Mouse (Mus musculus) forebrain, embryonic 10.5 days (tissue): ENCODE results near the gene Ercc8. TPM values are rescaled to one million over a fixed set of nuclear protein-coding genes. Genes with fewer than 3 reads are reported as not detected.

Source experiments
- DNase-seq: peaks from one replicate; pipeline ENCODE4 v3.0.0-alpha.2; 2017; ENCODE audit warnings: low spot score; ENCODE audit errors: extremely low spot score
- H3K27ac ChIP-seq: fragments of 300-500 bp; sonication (generic); 2 replicates; pipeline ENCODE4 v1.5.1; 2016; ENCODE audit warnings: mild to moderate bottlenecking
- H3K27me3 ChIP-seq: fragments of 300-500 bp; sonication (generic); 2 replicates; pipeline ENCODE4 v1.6.1; 2016; ENCODE audit warnings: mild to moderate bottlenecking; ENCODE audit not compliant: poor library complexity, severe bottlenecking
- H3K36me3 ChIP-seq: fragments of 300-500 bp; sonication (generic); replicated peaks from 2 replicates; pipeline ENCODE4 v1.6.1; 2016; ENCODE audit warnings: mild to moderate bottlenecking, moderate library complexity
- H3K4me1 ChIP-seq: fragments of 300-500 bp; sonication (generic); 2 replicates; pipeline ENCODE4 v1.6.1; 2016
- H3K4me3 ChIP-seq: fragments of 300-500 bp; sonication (generic); 2 replicates; pipeline ENCODE4 v1.5.1; 2016; ENCODE audit warnings: mild to moderate bottlenecking, moderate library complexity
- H3K9me3 ChIP-seq: fragments of 300-500 bp; sonication (generic); 2 replicates; pipeline ENCODE4 v1.6.1; 2016; ENCODE audit warnings: mild to moderate bottlenecking, moderate library complexity
- WGBS: fragments of 180-500 bp; shearing (Covaris S2); methylation state at CpG from one replicate; pipeline ENCODE4 v1.1.7; 2016; 5-methylcytosine and 5-hydroxymethylcytosine counted together
- polyA plus RNA-seq: library from polyadenylated mRNA; unstranded; fragments of >200 nt; fragmentation: Nextera tagmentation; extraction: Ambion mirVana; gene quantifications from 2 replicates; pipeline ENCODE4 v1.2.1, GENCODE M21; 2016

The Ercc8 gene
- polyA plus RNA-seq, 1 experiment from 2014 or later, result 25.3 TPM

DNA sequence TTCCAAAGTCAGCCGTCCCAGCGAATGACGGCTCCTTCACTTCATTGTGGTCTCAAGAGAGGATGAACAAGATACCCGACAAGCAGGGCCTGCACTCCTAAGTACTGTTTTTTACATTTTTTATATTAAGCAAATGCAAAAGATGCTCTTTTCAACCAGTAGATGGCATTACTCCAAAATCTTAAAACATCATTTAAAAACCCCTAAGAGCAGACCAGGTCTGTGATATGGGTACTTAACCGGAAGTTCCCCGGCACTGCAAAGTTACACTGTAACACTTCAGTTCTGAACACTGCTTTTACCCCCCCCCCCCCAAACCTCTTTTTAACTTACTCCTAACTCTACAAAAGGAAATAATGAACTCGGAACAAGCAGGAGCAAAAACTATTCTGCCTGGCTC, 29.5 kb upstream of the Ercc8 start:
- Histone ChIP-seq H3K4me1 (peaks cover 6% of the 10 kb centered on the region), H3K36me3 (no peaks in the 10 kb centered on the region), H3K27ac (no peak overlapping the region), H3K27me3 (no peaks in the 10 kb centered on the region), H3K4me3 (no peak overlapping the region), H3K9me3 (no peaks in the 10 kb centered on the region)
- 77% methylated on average over 7 of the region's 7 CpGs for WGBS
- DNase-seq, result no peak

DNA sequence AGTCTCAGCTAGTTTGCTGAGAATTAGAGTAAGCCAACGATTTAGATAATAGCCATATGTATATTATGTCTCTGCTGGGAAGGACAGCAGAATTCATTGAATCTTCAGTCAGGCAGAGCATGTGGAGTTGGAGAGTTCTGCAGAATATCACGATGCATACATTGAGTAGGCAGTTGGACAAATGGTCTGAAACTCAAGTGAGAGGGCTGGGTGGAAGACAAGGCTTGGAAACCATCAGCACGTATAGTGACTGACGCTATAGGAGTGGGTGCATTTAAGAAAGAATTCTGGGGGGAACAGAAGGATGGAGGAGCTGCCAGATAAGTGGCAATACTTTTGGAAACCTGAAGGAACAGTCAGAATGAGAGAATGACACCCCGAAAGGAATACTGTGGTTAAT, 27.8 kb upstream of the Ercc8 start:
- H3K9me3 ChIP-seq, result no peaks in the 10 kb centered on the region
- 93% methylated on average over 5 of the region's 5 CpGs for WGBS
- H3K4me1 ChIP-seq, result peaks cover 4% of the 10 kb centered on the region; the same call in 1 of the 2 replicates
- H3K27ac ChIP-seq, result no peak overlapping the region
- no peak overlapping the region for H3K4me3 ChIP-seq
- H3K36me3 ChIP-seq, result no peaks in the 10 kb centered on the region; the same call in 1 of the 2 replicates
- no peaks in the 10 kb centered on the region for H3K27me3 ChIP-seq
- no peak for DNase-seq

DNA sequence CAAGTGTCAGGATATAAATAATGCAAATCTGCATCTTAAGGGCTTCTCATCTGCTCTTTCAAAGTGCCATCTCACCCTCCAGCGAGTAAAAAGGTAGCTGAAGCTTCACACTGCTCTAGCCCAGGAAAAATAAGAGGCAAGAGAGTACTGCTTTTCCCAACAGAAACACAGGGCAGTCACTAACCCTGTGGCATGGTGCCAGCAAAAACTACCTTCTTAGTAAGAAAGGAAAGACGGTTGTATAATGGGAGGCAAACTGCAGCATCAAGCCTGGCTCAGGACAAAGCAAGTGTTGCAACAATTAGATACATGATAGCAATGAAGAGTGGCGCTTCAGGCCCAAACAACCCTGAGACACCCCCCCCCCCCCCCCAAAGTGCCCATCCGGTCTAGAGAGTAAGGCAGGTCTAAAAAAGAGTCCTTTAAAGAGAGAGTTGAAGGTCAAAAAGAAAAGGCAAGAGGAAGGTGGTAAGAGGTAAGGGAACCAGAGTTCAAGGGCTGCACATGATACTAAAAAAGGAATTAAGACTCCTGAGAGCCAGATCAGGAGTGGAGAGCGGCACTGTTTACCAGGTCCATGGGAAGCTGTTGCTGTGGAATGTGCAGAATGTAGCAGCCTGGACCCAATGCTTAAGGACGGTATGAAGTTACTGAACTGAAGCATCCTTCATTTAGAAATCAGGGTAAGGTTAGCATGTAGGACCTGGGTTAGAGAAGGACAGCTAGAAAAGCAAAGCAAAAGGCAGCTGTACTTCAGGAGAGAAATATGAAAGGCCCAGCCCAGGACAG, 26.3 kb upstream of the Ercc8 start:
- H3K36me3 ChIP-seq, result no peaks in the 10 kb centered on the region; the same call in 1 of the 2 replicates
- H3K27ac ChIP-seq, result no peak overlapping the region
- H3K4me3 ChIP-seq, result no peak overlapping the region
- 74% methylated on average over 6 of the region's 6 CpGs for WGBS
- no peaks in the 10 kb centered on the region for H3K9me3 ChIP-seq
- no peak for DNase-seq
- H3K4me1 ChIP-seq, result peaks cover 4% of the 10 kb centered on the region; the same call in 1 of the 2 replicates
- no peaks in the 10 kb centered on the region for H3K27me3 ChIP-seq

DNA sequence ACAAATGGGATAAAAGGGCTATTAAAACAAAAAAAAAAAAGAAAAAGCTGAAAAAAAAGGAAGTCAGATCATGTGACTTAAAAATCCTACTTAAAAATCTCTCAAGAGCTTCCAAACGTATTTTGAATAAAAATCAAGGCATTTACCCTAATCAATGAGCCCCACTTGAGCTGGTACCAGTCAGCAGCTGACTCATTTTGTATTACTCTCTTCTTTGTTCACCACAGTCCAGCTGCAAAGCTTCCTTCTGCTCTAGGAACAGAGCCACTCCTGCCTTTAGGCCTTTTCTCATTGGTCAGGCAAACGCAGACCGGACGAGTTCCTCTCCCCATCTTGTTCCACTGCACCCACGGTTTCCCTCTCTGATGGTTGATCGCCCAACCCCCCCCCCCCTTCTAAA, 22.9 kb upstream of the Ercc8 start:
- no peaks in the 10 kb centered on the region; the same call in 1 of the 2 replicates for H3K36me3 ChIP-seq
- 87% methylated on average over 6 of the region's 6 CpGs for WGBS
- H3K4me1 ChIP-seq, result peaks cover 4% of the 10 kb centered on the region; the same call in 1 of the 2 replicates
- no peak overlapping the region for H3K27ac ChIP-seq
- no peaks in the 10 kb centered on the region for H3K27me3 ChIP-seq
- no peak for DNase-seq
- no peaks in the 10 kb centered on the region for H3K9me3 ChIP-seq
- H3K4me3 ChIP-seq, result no peak overlapping the region

DNA sequence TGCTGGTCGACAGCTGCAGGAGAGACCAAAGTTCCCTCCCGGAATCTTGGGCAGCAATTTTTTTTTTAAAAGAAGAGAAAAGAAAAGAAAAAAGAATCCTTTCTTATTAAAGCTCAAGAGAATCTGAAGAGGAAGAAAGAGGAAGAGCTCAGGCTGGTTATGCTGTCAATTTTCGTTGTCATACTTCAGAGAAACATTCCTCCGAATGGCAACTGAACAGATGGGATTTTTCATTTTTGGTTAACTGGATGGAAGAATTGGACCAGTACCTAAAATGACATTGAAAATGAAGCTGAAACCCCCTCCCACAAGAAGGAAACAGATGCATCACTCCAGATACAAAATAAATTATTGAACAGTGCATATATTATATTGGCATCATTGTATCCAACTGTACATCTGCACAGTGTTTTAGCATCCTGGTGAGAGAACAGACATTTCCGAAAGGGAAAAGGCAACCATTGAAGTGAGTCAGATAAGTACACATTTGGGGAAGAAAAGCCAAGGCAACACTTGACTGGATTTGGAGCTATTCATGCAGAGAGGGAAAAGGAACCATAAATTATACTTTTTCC, 20.0 kb upstream of the Ercc8 start:
- no peak overlapping the region for H3K4me3 ChIP-seq
- no peaks in the 10 kb centered on the region for H3K4me1 ChIP-seq
- no peaks in the 10 kb centered on the region for H3K9me3 ChIP-seq
- no peaks in the 10 kb centered on the region; the same call in 1 of the 2 replicates for H3K36me3 ChIP-seq
- DNase-seq, result no peak
- 89% methylated on average over 5 of the region's 5 CpGs for WGBS
- H3K27ac ChIP-seq, result no peak overlapping the region
- no peaks in the 10 kb centered on the region for H3K27me3 ChIP-seq

DNA sequence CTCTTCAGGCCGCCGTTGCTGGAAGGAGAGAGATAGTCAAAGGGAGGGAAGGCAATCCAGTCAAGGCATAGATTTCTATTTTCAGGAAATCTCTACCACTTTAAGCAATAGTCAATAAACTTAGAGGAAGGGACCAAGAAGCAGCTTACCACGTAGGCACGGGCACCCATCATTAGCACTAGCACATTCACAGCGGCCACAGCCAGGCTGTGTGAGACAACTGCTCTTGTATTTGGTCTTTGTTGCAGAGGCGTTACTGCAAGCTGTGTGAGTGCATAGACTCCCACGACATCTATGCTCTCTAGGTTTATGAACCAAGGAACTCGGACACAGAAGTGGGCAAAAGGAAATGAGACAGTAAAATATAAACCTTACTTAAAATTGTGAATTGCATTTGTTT, 14.4 kb upstream of the Ercc8 start:
- DNase-seq, result no peak
- no peak overlapping the region for H3K4me3 ChIP-seq
- WGBS, result 94% methylated on average over 8 of the region's 8 CpGs
- H3K27me3 ChIP-seq, result no peaks in the 10 kb centered on the region
- no peak overlapping the region for H3K27ac ChIP-seq
- H3K4me1 ChIP-seq, result no peaks in the 10 kb centered on the region
- H3K9me3 ChIP-seq, result no peaks in the 10 kb centered on the region
- peaks cover 8% of the 10 kb centered on the region; the same call in 1 of the 2 replicates for H3K36me3 ChIP-seq

DNA sequence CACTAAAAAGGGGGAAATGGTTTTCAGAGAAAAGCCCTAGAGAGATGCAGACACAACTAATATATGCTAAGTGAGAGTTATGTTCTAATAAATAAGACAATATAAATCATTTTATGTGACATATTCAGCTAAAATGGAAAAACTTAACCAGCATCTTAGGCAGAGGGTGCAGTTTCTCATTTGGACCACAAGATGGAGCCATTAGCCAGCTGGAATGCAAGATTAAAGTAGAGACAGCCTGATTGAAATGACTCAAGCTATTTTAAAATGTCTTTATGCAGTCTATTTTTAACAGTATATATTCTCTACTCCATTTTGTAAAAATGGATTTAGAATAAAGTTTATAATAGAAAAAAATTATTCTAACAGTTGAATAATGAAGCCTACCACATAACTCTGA, 6.7 kb upstream of the Ercc8 start:
- H3K4me1 ChIP-seq, result 0 out of 2 replicates have a peak, but pooled peaks cover 3% of the 10 kb centered on the region
- no peak overlapping the region for H3K27ac ChIP-seq
- H3K36me3 ChIP-seq, result peaks cover 10% of the 10 kb centered on the region; the same call in 1 of the 2 replicates
- no peak overlapping the region for H3K4me3 ChIP-seq
- no peaks in the 10 kb centered on the region for H3K27me3 ChIP-seq
- H3K9me3 ChIP-seq, result no peaks in the 10 kb centered on the region
- no peak for DNase-seq

DNA sequence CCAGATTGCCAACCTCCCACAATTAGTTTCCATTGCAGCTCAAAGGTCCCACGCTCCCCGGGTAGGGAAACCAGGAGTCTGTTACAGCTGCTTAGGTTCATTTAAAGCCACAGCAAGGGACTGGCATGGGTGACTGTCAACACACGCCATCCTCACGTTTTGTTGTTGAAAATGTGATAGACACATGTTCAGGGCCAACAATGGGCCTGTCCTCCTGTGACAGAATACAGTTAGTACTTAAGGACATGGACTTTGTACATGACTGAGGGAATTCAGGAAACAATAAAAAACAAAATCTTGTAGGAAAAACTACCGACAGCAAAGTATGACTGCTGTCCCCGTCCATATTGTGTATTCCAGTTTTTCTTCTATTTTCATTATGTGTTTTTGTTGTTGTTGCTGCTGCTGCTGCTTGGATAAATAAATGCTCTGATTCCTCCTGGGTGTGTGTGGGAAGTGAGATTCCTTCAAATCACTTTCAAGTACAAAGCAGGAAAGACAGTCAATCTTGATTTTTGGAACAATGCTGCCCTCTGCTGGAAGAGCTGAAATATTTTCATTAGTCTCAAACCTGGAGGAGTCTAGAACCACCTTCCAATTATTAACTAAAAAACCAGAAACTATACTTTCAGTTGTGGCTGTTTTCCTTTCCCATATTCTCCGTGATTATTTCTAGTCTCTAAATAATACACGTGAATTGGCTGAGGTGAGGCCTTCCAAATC, 5.7 kb upstream of the Ercc8 start:
- Histone ChIP-seq H3K36me3 (0 out of 2 replicates have a peak, but pooled peaks cover 3% of the 10 kb centered on the region), H3K9me3 (no peaks in the 10 kb centered on the region), H3K27ac (no peak overlapping the region), H3K27me3 (no peaks in the 10 kb centered on the region), H3K4me3 (no peak overlapping the region), H3K4me1 (peaks cover 10% of the 10 kb centered on the region)
- DNase-seq, result peak; percentile 23
- WGBS, result 70% methylated on average over 8 of the region's 8 CpGs

DNA sequence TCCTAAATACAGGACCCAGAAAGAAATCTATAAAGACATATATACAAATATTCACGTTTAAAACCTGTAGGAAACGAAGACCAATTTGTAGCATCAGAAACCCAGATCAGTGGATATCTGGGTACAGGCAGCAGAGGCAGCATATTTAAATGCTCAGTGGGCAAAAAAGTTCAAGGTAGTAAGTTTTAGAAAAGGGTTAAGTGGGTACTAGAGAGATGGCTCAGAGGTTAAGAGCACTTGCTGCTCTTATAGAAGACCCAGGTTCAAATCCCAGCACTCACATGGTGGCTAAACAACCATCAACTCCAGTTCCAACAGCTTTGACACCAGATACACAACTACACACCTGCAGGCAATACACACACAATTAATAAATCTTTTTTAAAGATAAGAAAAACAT, 1.4 kb upstream of the Ercc8 start:
- H3K27ac ChIP-seq, result no peak overlapping the region
- peaks cover 17% of the 10 kb centered on the region for H3K36me3 ChIP-seq
- no peak for DNase-seq
- peak overlapping the region; percentile 95; the same call in 1 of the 2 replicates for H3K4me3 ChIP-seq
- H3K9me3 ChIP-seq, result no peaks in the 10 kb centered on the region
- 89% methylated on average over 2 of the region's 2 CpGs for whole genome bisulfite sequencing
- peaks cover 22% of the 10 kb centered on the region for H3K4me1 ChIP-seq
- H3K27me3 ChIP-seq, result no peaks in the 10 kb centered on the region

DNA sequence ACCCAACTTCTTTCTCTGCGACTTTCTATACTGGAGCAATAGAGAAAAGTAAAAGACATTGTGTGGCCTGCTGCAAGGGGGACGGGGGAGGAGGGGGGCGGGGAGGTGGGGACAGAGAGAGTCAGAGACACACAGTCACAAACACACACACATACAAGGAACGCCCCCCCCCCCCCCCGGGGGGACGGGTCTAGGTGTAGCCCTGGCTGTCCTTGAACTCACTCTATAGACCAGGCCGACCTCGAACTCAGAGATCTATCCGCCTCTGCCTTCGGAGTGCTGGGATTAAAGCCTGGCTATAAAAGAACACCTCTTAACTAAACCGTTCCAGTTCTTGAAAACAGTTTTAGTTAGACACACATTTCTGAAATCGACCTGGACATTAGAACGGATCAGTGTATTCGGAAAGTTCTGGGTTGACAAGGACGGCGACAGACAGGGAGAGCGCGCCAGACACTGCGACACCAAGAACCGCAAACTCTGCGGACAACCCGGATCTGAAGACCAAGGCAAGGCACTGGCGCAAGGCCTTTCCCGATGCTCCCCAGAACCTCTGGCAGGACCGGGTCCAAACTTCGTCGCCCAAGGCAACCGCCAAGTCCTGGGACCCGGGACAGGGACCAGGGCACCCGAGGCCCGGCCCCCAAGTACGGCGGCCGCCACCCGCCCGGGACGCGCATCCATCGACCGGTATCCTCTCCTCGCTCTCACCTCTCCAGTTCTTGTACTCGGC, 633 bp upstream of the Ercc8 start:
- Histone ChIP-seq H3K36me3 (peaks cover 20% of the 10 kb centered on the region), H3K27me3 (no peaks in the 10 kb centered on the region), H3K27ac (peak overlapping the region; percentile 86), H3K4me1 (peaks cover 22% of the 10 kb centered on the region), H3K9me3 (no peaks in the 10 kb centered on the region), H3K4me3 (peak overlapping the region; percentile 95)
- WGBS, result 3% methylated on average over 41 of the region's 42 CpGs
- DNase-seq, result no peak

DNA sequence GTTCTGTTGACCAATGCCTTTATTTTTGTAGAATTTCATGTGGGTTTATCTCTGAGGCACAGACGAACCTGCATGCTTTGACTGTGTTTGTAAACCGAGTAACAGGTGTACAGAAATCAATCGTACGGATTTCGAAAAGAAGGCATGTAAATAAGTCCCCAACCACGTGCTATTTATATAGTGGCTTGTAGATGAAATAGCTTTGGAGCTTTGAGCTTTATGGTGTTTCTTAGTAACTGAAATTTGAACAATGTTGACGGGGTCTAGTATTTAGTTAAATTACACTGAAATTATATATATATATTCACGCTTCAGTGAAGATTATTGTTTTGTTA, 677 bp downstream of the Ercc8 start:
- Histone ChIP-seq H3K36me3 (peaks cover 26% of the 10 kb centered on the region), H3K9me3 (no peaks in the 10 kb centered on the region), H3K27me3 (no peaks in the 10 kb centered on the region), H3K4me1 (peaks cover 22% of the 10 kb centered on the region), H3K27ac (0 out of 2 replicates have a peak overlapping the region, but pooled peaks have one; percentile 86), H3K4me3 (peak overlapping the region; percentile 95)
- no peak for DNase-seq
- 9% methylated on average over 8 of the region's 8 CpGs for WGBS

DNA sequence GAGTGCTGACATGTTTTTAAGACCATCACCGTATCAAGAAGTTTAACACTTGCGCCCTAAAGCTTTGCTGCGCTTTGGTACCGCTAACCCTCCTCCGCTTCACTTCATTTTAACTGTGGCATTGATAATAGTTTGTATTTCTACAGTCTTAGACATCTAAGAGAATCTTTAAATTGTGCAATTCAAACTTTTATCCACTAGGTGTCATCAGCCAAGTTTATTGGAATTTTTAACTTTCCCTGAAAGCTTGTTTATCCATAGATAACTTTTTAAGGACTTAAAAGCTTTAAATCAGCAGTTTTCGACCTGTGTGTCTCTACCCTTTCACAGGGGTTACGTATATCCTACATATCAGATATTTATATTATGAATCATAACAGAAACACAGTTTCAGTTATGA, 1.4 kb downstream of the Ercc8 start:
- WGBS, result 75% methylated on average over 7 of the region's 7 CpGs
- Histone ChIP-seq H3K9me3 (no peaks in the 10 kb centered on the region), H3K4me3 (peak overlapping the region; percentile 95)

More for the DNA sequence above, 1.4 kb downstream of the Ercc8 start:
- no peak overlapping the region for H3K27ac ChIP-seq
- peaks cover 22% of the 10 kb centered on the region for H3K4me1 ChIP-seq
- DNase-seq, result no peak
- H3K36me3 ChIP-seq, result peaks cover 26% of the 10 kb centered on the region
- no peaks in the 10 kb centered on the region for H3K27me3 ChIP-seq
